Mouse (Mus musculus) Muller cell, postnatal 12 days (primary cell): ENCODE results near the gene Dis3.
A peak's percentile ranks its signal among the peaks of the same experiment; 100 is the strongest.
"Not testable (repeated sequence)": the region's sequence is repeated elsewhere in the genome, so short reads cannot be mapped to it uniquely, and the experiment has no call there.

ENCODE experiments used
- DNase-seq: peaks from one replicate; pipeline ENCODE4 v3.0.0-alpha.2; 2015; ENCODE audit errors: inconsistent ontology term

Dis3 gene

DNA sequence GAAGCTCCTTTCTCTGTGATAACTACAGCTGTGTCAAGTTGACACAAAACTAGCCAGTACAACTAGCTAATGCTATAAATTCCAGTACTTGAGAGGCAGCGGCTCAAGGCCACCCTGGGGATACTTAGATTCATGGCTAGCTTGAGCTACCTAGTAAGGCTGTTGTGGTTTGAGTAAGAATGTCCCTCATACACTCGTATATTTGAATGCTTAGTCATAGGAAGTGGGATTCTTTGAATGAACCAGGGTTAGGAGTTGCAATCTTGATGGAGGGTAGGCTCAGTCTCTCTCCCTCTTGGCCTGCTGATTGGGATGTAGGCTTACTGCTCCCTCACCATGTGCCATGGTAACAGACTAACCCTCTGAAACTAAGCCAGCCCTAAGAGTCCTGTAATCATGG lies 36.5 kb downstream of the Dis3 start:
- peak; percentile 25 for DNase-seq

DNA sequence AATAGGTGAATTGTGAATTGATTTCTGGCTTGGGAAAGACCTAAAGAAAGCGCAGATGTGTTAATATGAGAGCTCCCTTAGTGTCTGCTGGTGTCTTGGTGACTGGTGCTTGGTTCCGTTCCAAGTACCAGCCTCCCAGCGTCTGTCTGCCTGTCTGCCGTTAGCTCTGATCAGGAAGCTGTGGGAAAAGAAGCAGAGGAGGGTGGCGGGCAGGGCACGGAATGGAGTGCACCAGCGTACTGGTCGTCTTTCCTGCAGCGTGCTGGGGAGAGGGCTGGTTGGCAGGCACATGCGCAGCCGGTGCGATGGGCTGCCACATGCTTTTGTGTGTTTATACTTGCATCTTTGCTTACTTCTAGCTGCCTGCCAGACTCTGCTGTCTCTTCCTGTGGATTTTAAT lies 39.0 kb downstream of the Dis3 start:
- no peak for DNase-seq

DNA sequence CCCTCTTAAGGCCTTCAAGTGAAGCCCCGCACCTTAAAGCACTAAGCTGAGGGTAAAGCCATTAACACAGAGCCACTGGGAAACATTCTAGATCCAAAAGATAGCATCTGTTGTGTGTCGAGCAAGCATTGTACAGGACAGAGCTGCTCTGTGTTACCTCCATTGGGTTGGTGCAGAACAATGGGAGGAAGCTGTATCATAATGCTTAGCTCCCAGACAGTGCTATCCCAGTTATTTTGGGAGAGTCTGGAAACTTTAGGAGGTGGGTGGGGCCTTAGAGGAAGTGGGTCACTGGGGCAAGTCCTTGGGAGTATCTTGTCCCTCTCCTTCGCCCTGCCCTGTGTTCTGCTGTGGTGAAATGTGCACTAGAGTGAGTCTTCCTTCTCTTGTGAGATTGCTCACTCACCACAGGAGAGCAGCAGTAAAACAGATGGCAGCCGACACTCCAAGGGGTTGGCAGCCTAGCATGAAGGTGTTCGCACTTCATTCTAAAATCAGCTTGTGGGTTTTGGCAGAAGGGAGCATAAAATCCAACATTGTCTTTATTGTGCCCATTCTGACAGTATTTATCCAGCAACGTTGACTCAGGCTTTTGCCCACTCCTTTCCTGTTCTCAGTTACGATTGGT lies 40.5 kb downstream of the Dis3 start:
- no peak for DNase-seq

DNA sequence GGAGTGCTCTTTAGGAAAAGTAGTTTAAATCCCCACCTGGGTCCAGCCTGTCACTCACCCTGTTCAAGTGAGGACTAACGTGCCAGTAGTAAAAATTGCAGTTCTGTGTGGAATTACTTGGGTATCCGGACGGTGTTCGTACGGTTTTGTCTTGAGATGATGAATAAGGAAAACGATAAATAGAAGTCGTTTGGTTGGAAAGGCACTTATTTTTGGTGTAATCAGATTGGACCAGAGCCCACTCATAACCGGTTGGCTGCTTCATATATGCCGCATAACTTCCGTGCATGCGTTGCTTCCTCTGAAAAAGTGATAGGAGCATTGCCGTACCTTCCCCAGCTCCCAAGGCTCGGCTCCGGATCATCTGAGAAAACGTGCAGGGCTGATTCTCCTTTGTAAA lies 52.8 kb downstream of the Dis3 start:
- DNase-seq = no peak

DNA sequence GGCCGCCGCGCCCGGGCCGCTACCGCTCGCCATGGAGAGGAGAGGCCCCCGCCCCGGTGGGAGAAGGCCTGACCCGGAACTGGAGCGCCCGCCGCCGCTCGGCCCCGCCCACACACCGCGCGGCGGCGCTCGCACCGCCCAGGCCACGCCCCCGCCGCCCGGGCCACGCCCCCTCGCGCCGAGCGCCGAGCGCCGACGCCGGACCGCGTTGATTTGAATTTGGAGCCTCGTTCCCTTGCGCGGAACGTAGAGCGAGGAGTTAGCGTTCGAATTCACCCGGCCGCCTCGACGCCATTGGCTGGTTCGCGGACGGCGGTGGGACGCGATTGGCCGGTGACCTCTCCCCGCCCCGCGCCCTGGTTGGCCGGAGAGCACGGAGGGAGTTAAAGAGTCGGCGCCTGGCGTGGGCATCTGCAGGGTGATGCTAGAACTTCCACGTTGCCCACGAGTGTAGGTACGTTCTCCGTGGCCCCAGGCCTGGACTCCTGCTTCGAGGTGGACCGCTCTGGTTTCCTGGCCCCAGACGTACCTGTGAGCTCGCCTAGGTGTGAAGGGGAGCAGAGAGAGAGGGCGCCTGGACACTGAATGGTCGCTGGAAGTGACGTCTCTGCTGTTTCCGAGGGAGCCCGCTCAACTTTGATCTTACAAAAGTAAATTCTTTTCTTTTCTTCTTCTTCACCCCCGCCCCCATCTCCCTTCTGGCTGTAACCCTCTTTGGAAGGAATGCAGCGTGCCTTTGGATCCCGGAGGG lies 53.4 kb downstream of the Dis3 start, which contains the start of the genes Mzt1 and Bora:
Gene Mzt1, minus strand, starts transcription at position 104 of the 751 bp plus-strand sequence.
Gene Bora, plus strand, starts transcription at position 192 of the 751 bp plus-strand sequence.
- DNase-seq = peak; percentile 97

DNA sequence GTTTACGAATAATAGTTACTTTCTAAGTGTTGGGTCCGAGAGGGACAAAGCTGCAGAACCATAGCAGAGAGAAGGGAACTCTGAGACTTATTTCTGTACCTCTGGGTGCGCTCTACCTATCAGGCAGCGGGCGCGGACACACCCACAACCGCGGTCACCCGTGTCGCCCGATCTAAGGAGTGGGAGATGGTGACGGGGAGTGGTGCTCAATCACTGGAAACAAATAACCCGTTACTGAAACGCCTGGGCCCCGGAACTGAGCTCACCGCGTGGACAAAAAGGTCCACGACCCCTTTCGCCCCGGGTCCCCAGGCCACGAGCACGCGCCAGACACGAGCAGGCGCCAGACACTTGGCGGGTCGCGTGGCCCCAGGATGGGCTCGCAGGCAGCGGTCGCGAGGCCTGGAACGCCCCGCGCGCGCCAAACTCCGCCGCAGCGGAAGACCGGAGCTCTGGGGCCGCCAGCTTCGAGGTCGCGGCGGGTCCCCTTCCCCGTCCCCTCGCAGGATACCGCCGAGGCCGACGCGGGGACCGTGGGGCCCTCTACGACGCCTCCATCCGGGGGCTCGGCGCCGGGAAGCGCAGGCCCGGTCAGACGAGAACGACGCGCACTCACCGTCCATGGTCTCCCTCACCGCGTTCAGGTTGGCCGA lies 54.1 kb downstream of the Dis3 start:
- peak; percentile 50 for DNase-seq

DNA sequence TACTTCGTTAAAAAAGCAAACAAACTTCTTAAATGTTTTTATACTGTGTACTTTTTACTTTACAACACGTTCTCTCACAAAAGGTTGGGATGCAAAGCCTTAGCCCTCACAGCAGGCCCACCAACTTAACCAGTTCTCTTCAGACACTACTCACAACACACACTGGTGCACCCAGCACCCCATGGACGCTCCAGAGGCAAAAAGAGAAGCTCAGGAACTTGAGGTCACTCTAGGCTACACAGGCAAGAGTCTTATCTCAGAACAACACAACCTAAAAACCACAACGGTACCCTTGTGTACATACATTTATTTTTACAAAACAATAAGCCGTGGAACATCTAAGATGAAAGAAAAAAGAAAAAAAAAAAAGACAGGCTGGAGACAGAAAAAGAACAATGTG lies 54.9 kb downstream of the Dis3 start:
- no peak for DNase-seq

DNA sequence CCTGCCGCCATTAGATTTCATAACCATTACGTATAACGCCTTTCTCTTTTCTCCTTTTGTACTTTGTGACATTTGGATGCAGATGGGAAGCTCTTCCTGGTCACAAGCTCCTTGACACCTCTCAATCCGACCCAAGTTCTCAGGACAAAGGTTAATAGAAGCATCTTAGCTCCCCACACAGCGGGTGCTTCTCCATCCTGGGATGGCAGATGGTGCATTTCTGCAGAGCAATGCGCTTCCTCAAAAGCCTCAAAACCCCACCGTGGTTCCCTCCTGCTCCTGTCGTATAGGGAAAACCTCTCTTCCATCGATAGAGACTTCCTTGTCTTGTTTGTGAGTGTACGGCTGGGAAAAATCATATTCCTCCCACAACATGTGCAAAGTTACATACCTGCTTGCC lies 55.5 kb downstream of the Dis3 start:
- no peak for DNase-seq

DNA sequence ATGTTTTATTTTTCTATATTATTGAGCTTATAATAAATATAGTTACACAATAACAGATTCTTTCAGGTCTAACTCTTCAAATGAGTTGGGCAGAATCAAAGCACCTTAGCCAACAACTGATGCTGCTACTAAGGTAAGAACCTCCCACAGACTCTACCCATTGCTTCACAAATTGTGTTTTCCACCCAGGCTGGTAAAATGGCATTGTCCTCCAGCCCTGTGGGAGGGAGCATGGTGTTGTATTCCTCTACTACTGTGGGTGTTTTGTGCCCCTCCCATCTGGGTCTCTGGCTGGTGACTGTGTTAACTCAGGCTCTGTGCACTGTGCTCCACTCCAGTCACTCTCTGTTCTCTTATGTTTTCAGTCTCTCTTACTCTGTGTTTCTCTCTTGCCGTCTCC lies 56.1 kb downstream of the Dis3 start:
- no peak for DNase-seq

DNA sequence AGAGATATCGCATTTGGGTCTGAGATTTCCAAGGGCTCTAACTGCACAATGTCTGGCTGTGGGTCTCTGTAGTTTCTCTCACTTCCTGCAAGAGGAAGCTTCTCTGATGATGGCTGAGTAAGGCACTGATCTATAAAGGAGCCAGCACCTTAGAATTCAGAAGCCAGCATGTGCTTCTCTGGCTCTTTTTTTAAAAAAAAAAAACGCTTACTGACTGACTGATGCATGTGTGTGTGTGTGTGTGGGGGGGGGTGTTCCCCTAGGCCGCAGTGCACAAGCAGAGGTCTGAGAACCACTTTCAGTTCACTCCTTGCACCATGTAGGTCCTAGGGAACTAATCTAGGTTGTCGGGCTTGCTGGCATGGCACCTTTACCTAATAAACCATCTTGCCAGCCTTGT lies 58.2 kb downstream of the Dis3 start:
- DNase-seq = no peak

DNA sequence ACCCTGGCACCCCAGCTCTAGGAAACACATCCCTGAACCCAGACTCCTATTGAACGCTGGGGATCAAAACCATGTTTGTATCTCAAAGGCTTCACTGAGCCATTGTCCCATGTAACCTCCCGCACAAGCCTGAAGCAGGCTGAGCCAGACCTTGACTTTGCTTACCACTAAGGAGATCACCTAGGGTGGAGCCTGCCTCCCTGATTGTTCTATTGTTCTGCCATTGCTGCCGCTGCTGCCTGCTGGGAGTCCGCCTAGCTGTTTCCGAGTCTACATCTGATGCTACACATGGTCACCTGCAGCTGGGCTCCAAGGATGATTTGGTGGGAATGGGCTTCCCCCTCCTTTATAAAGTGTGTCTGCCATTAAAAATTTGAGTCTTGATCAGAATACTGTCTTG lies 60.3 kb downstream of the Dis3 start:
- DNase-seq = not testable (repeated sequence)

DNA sequence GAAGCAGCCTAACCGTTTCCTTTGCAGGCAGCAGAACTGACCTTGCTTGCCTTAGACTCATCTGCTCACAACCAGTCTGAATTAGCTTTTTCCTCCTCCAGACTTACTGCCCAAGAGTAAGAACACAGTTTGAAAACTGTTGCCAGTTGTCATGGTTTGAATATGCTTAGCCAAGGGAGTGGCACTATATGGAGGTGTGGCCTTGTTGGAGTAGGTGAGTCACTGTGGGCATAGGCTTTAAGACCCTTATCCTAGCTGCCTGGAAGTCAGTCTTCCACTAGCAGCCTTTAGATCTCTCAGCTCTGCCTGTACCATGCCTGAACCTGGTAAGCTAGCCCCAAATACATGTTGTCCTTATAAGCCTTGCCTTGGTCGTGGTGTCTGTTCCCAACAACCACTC lies 61.9 kb downstream of the Dis3 start:
- DNase-seq = no peak

DNA sequence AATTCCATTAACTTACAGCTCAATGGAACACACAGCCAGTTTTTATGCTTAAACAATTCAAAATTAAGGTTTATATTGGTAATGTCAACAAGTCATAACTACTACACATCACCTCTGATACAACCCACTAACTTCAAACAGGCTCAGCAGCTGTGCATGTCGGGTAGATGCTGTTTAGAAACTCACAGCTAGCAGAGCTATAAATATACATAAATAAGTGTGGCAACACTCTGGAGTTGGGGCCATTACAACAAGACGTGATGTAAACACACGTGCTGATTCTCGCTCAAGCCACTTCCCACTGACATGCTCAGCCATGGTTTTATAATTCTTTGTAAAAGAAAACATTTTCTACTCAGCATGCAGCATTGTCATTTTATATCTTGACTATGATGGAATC lies 63.5 kb downstream of the Dis3 start:
- DNase-seq = no peak

DNA sequence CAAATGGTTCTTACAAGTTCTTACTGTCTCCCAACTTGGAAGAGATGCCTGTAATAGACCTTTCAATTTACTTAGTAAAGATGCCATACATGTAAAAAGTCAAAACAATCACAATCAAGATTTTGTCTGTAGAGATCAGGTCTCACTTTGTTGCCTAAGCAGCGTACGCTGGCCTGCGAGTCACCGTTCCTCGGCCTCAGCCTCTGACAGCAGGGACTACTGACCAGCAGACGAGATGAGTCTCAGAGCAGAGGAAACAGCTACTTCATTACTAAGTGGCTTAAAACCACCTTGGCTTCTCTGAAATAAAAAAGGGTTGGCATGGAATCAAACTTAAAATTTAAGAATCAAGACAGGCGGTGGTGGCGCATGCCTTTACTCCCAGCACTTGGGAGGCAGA lies 64.7 kb downstream of the Dis3 start:
- DNase-seq = not testable (repeated sequence)

DNA sequence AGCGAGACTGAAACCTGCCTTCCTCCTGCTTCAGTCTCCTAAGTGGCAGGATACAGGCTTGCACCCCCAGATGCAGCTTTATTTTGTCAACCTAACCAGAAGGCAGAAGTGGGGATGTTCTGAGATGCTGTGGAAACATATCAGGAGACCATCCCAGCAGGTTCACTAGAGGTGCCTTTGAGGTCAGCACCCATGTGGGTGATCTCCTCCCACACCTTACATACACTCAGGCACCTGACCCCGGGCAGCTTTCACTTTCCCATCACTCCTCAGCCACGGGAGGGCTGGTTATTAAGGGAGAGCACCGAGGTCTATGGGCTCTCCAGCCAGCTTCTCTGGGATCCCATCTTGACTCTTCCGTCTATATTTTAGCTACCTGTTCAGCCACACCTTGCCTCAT lies 67.0 kb downstream of the Dis3 start:
- DNase-seq = no peak

DNA sequence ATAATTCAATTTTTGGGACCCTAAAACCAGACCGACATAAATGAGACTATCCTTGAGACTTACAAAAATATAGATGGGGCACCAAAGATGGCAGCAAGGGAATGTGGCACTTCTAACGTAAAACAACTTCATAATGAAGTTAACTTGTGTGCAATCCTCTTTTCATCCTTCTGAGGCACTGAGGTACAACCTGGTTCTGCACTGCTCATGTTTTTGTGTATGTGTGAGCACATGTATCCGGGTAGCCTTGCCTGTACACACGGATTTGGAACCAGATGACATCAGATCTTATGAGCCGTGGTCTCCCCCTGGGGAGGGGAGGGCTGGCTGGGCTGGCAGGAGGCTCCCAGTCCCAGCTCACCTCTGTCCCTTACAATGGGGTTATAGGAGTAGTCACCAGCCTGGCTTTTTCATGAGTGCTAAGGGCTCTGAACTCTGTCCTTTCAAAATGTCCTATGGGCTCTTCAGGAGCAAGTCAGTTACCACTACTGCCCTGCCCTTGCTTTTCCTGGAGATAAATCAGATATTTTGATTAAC lies 68.2 kb downstream of the Dis3 start:
- DNase-seq = no peak

DNA sequence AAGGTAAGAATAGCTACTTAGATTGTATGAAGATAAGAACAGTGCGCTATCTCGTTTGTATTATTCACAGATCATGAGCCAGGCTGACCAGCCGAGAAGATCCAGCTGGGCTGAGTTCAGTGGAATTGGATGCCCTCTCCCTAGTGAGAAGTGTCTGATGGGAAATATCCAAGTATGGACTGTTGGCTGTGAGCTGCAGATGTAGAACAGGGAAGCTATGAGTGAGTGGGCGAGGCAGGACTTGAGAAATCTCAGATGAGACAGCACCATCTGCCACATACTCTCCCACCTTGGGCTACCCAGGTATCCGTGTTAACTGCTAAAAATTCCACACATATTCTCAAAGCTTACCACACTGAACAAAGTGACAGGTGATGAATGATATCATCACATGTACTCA lies 69.6 kb downstream of the Dis3 start:
- no peak for DNase-seq
